Mouse (Mus musculus) hindbrain, embryonic 15.5 days (tissue): ENCODE data around the gene Cd2. TPM values are rescaled to one million over a fixed set of nuclear protein-coding genes. Genes with fewer than 3 reads are reported as not detected.
A peak's percentile ranks its signal among the peaks of the same experiment; 100 is the strongest.

Experiments
- ATAC-seq: fragments of 200-750 bp; cut with Nextera tagmentation; 2 replicates; pipeline ENCODE4 v1.8.0; 2017; ENCODE audit warnings: low read depth, moderate number of reproducible peaks, moderate TSS enrichment; ENCODE audit not compliant: low FRiP score
- H3K27ac ChIP-seq: fragments of 300-500 bp; sonication (generic); replicated peaks from 2 replicates; pipeline ENCODE4 v1.5.1; 2015; ENCODE audit warnings: mild to moderate bottlenecking, inconsistent platforms
- H3K27me3 ChIP-seq: fragments of 300-500 bp; sonication (generic); 2 replicates; pipeline ENCODE4 v1.6.1; 2015; ENCODE audit warnings: control low read depth, inconsistent platforms
- H3K36me3 ChIP-seq: fragments of 300-500 bp; sonication (generic); 2 replicates; pipeline ENCODE4 v1.6.1; 2015; ENCODE audit warnings: control low read depth, inconsistent platforms
- H3K4me1 ChIP-seq: fragments of 300-500 bp; sonication (generic); replicated peaks from 2 replicates; pipeline ENCODE4 v1.6.1; 2015; ENCODE audit warnings: control low read depth, inconsistent platforms
- H3K4me2 ChIP-seq: fragments of 300-500 bp; sonication (generic); 2 replicates; pipeline ENCODE4 v1.6.1; 2015; ENCODE audit warnings: moderate library complexity, mild to moderate bottlenecking, inconsistent platforms
- H3K4me3 ChIP-seq: fragments of 300-500 bp; sonication (generic); 2 replicates; pipeline ENCODE4 v1.5.1; 2015; ENCODE audit warnings: mild to moderate bottlenecking, inconsistent platforms
- H3K9ac ChIP-seq: fragments of 300-500 bp; sonication (generic); 2 replicates; pipeline ENCODE4 v1.6.1; 2015; ENCODE audit warnings: inconsistent platforms
- H3K9me3 ChIP-seq: fragments of 300-500 bp; sonication (generic); 2 replicates; pipeline ENCODE4 v1.6.1; 2016; ENCODE audit warnings: control low read depth, inconsistent platforms
- WGBS: fragments of 180-500 bp; shearing (Covaris S2); methylation state at CpG from one replicate; pipeline ENCODE4 v1.1.7; 2015; 5-methylcytosine and 5-hydroxymethylcytosine counted together
- polyA plus RNA-seq: library from polyadenylated mRNA; unstranded; fragments of >200 nt; fragmentation: Nextera tagmentation; extraction: Ambion mirVana; gene quantifications from 2 replicates; pipeline ENCODE4 v1.2.1, GENCODE M21; 2015

Gene Cd2
- polyA plus RNA-seq, 1 experiment from 2014 or later = not detected

DNA sequence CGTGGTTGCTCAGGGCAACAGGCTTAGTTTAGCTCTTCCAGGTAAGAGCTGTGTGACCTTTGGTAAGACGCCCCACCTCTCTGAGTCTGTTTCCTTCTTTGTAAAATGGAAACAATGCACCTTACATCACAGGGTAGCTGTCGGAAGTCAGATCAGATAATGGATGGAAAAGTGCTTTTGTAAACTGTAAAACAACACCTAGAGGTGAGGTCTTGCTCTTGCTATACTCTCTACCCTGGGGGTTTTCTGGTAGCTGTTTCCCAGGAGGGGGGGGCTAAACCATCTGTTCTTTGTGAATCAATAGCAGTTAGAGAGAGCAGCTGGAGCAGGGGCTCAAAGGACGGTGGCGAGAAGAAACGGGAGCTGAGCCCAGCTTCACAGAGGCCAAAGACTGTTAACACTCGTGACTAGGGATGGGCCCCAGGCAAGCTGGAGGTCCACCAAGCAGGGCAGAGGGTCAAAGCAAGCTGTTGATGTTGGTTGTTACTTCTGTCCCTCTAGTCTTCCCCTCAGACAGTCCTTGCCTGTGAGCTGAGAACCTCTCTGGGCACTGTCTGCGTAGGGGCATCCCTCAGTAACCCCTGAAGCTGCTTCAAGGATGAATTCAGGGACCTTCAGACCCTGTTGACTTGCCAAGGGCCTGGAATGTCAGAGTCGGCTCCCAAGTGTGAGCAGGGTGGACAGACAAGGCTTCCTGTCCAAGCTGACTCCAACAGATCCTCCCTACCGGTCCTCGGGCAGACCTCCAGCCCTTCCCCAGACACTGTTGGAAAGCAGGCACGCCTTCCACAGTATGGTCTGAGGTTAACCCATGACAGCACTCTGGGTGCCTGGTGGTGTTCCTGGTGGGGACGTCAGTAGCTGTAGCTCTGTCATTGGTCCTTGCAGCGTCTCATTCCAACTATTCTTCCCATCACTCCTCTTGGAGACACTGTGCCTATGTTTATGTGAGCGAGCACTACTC, 7.1 kb downstream of the Cd2 start:
- Histone ChIP-seq H3K9me3 (no peaks in the 10 kb centered on the region), H3K27ac (no peak overlapping the region), H3K27me3 (no peaks in the 10 kb centered on the region), H3K9ac (no peak overlapping the region), H3K4me1 (0 out of 2 replicates have a peak, but pooled peaks cover 9% of the 10 kb centered on the region), H3K4me2 (no peak overlapping the region), H3K4me3 (no peak overlapping the region), H3K36me3 (no peaks in the 10 kb centered on the region)
- 55% methylated on average over 15 of the region's 15 CpGs for WGBS
- ATAC-seq = no peak

- Histone ChIP-seq H3K4me3 (no peak overlapping the region), H3K27ac (no peak overlapping the region), H3K4me1 (0 out of 2 replicates have a peak, but pooled peaks cover 9% of the 10 kb centered on the region), H3K36me3 (no peaks in the 10 kb centered on the region), H3K27me3 (no peaks in the 10 kb centered on the region), H3K9ac (no peak overlapping the region), H3K4me2 (no peak overlapping the region), H3K9me3 (no peaks in the 10 kb centered on the region)
- WGBS = 85% methylated on average over 10 of the region's 10 CpGs
- ATAC-seq = no peak
Measured at GRCm38 (mm10) chr3:101279561-101279960, 8.2 kb downstream of the Cd2 start.

- H3K36me3 ChIP-seq = no peaks in the 10 kb centered on the region
- WGBS = 93% methylated on average over 5 of the region's 5 CpGs
- H3K27ac ChIP-seq = no peak overlapping the region
- H3K4me2 ChIP-seq = no peak overlapping the region
- 0 out of 2 replicates have a peak, but pooled peaks cover 9% of the 10 kb centered on the region for H3K4me1 ChIP-seq
- H3K27me3 ChIP-seq = no peaks in the 10 kb centered on the region
- no peak for ATAC-seq
- no peak overlapping the region for H3K9ac ChIP-seq
- no peaks in the 10 kb centered on the region for H3K9me3 ChIP-seq
- no peak overlapping the region for H3K4me3 ChIP-seq
Measured at GRCm38 (mm10) chr3:101278396-101278795, 9.3 kb downstream of the Cd2 start.

DNA sequence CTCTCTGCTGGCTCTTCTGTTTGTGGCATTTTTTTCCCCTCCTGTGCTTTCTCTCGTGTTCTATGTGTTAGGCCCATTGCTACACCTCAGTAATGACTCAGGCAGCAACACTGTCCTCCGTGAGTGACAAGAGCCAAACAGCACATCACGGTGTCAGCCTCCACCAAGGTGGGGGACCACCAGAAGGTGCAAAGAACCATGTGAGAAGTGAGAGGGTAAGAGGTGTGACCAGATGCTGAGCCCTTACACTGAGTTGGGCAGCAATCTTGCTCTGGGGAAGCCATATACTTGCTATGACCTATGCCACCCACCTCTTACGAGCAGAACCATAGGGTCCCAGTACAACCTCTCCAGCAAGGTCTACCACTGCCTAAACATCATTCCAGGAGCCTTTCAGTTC, 9.9 kb downstream of the Cd2 start:
- Histone ChIP-seq H3K4me1 (0 out of 2 replicates have a peak, but pooled peaks cover 9% of the 10 kb centered on the region), H3K4me2 (no peak overlapping the region), H3K27ac (no peak overlapping the region), H3K36me3 (no peaks in the 10 kb centered on the region), H3K27me3 (no peaks in the 10 kb centered on the region), H3K4me3 (no peak overlapping the region), H3K9ac (no peak overlapping the region), H3K9me3 (no peaks in the 10 kb centered on the region)
- 89% methylated on average over 4 of the region's 4 CpGs for WGBS
- no peak for ATAC-seq

GRCm38 (mm10) chr3:101276501-101277320, 11.0 kb downstream of the Cd2 start:
- H3K4me1 ChIP-seq = 0 out of 2 replicates have a peak, but pooled peaks cover 9% of the 10 kb centered on the region
- 68% methylated on average over 12 of the region's 12 CpGs for WGBS

GRCm38 (mm10) chr3:101275636-101276300, 12.0 kb downstream of the Cd2 start:
- no peaks in the 10 kb centered on the region for H3K9me3 ChIP-seq
- H3K4me1 ChIP-seq = 0 out of 2 replicates have a peak, but pooled peaks cover 7% of the 10 kb centered on the region
- no peak overlapping the region for H3K27ac ChIP-seq
- H3K4me2 ChIP-seq = no peak overlapping the region
- WGBS = 92% methylated on average over 16 of the region's 16 CpGs
- H3K27me3 ChIP-seq = no peaks in the 10 kb centered on the region
- no peaks in the 10 kb centered on the region for H3K36me3 ChIP-seq
- ATAC-seq = no peak
- H3K9ac ChIP-seq = no peak overlapping the region
- H3K4me3 ChIP-seq = no peak overlapping the region

More at GRCm38 (mm10) chr3:101276501-101277320, 11.0 kb downstream of the Cd2 start:
- Histone ChIP-seq H3K4me3 (no peak overlapping the region), H3K27me3 (no peaks in the 10 kb centered on the region), H3K9me3 (no peaks in the 10 kb centered on the region), H3K36me3 (no peaks in the 10 kb centered on the region), H3K4me2 (no peak overlapping the region), H3K27ac (no peak overlapping the region), H3K9ac (no peak overlapping the region)
- ATAC-seq = no peak

DNA sequence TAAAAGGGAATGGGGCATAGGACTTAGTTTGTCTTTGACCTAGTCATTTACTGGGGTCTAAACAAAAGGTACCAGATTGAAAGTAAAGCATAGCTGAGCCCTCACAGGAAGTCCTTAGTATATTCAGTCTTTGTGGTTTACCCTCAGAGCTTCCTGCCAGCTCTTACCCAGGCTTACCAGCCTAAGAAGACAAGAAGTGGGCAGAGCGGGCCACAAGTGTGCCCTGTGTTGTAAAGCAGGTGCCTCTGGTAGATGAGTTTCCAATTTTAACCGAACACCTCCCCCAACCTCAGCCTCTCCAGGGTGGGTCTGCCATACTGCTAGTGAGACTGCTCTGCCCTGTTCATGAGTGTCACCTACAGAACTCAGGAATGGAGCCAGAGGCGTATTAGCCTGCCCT, 12.9 kb downstream of the Cd2 start:
- Histone ChIP-seq H3K36me3 (no peaks in the 10 kb centered on the region), H3K4me3 (no peak overlapping the region), H3K9ac (no peak overlapping the region), H3K27ac (no peak overlapping the region), H3K4me2 (no peak overlapping the region), H3K4me1 (0 out of 2 replicates have a peak, but pooled peaks cover 3% of the 10 kb centered on the region), H3K27me3 (no peaks in the 10 kb centered on the region), H3K9me3 (no peaks in the 10 kb centered on the region)
- no peak for ATAC-seq
- WGBS = 92% methylated on average over 3 of the region's 3 CpGs

DNA sequence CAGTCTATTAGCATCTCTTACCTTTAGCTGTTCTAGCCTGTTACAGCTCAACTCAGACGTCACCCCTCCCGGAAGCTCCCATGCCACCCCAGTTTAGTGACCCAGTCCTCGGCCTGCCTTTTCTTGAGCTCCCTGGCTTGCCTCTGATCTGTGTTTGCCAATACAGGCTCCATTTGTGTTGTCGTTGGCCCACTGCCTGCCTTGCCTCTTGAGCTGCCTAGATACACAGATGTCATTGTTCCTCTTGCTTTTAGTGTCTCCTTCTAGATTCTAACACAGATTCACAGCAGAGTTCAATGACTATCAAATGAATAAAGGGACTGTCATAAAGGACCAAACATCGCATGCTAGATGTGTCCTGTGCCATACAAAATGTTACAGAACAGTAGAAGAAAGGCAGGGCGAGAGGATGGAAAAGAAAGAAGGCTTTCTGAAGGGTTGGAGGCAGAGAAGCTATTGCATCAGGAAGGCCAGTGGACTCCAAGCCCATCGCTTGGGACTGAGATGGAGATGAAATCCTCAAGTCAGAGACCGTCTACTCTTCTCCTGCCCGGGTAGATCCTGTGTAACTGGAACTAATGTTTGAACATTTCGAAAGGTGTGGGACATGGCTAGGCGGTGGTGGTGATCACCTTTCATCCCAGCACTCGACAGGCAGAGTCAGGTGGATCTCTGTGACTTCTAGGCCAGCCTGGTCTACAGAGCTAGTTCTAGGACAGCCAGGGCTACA, 13.5 kb downstream of the Cd2 start:
- ATAC-seq = 0 out of 2 replicates have a peak, but pooled peaks have one; percentile 51
- Histone ChIP-seq H3K9ac (no peak overlapping the region), H3K27me3 (no peaks in the 10 kb centered on the region), H3K27ac (no peak overlapping the region), H3K36me3 (no peaks in the 10 kb centered on the region), H3K4me3 (no peak overlapping the region), H3K4me1 (0 out of 2 replicates have a peak, but pooled peaks cover 3% of the 10 kb centered on the region), H3K4me2 (no peak overlapping the region), H3K9me3 (no peaks in the 10 kb centered on the region)
- WGBS = 80% methylated on average over 12 of the region's 12 CpGs

GRCm38 (mm10) chr3:101272166-101272565, 15.6 kb downstream of the Cd2 start:
- H3K36me3 ChIP-seq = no peaks in the 10 kb centered on the region
- H3K4me1 ChIP-seq = 0 out of 2 replicates have a peak, but pooled peaks cover 3% of the 10 kb centered on the region
- H3K4me2 ChIP-seq = no peak overlapping the region
- no peaks in the 10 kb centered on the region for H3K9me3 ChIP-seq
- H3K27ac ChIP-seq = no peak overlapping the region
- ATAC-seq = no peak
- H3K9ac ChIP-seq = no peak overlapping the region
- H3K4me3 ChIP-seq = no peak overlapping the region
- 70% methylated on average over 1 of the region's 1 CpGs for WGBS
- no peaks in the 10 kb centered on the region for H3K27me3 ChIP-seq

- H3K9ac ChIP-seq = no peak overlapping the region
- H3K4me1 ChIP-seq = no peaks in the 10 kb centered on the region
- no peak overlapping the region for H3K4me3 ChIP-seq
- no peak for ATAC-seq
- 88% methylated on average over 5 of the region's 5 CpGs for WGBS
- no peaks in the 10 kb centered on the region for H3K36me3 ChIP-seq
- H3K4me2 ChIP-seq = no peak overlapping the region
- H3K27me3 ChIP-seq = no peaks in the 10 kb centered on the region
- H3K9me3 ChIP-seq = no peaks in the 10 kb centered on the region
- H3K27ac ChIP-seq = no peak overlapping the region
Measured at GRCm38 (mm10) chr3:101270833-101271232, 16.9 kb downstream of the Cd2 start.

DNA sequence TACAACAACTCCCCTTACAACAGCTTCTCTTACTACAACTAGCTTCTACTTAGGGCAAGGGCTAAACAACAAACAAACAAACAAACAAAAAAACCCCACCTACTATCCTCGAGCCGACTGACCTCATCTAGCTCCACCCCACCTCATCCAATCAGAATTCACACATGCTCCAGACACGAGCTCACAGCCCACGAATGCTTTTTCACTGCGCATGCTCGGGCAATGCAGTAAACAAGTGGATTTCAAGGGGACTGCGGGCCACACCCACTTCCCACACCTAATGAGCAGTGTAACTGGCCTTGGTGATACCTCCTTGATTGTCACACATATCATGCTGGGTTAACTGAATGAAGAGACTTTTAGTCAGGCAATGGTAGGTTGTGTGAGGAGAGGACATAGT, 19.4 kb downstream of the Cd2 start:
- no peak for ATAC-seq
- H3K9me3 ChIP-seq = no peaks in the 10 kb centered on the region

More for the DNA sequence above, 19.4 kb downstream of the Cd2 start:
- Histone ChIP-seq H3K4me1 (no peaks in the 10 kb centered on the region), H3K4me3 (no peak overlapping the region), H3K36me3 (no peaks in the 10 kb centered on the region), H3K27me3 (no peaks in the 10 kb centered on the region), H3K4me2 (no peak overlapping the region), H3K9ac (no peak overlapping the region), H3K27ac (no peak overlapping the region)
- WGBS = 94% methylated on average over 7 of the region's 7 CpGs
